Mouse (Mus musculus): Measurements from ENCODE around the gene Zbtb32. TPM values are rescaled to one million over a fixed set of nuclear protein-coding genes. Genes with fewer than 3 reads are reported as not detected.
A peak's percentile ranks its signal among the peaks of the same experiment; 100 is the strongest.

The Zbtb32 gene
- polyA plus RNA-seq (2014; fragmentation: Nextera tagmentation; extraction: Ambion mirVana): 0.34 and 0.47 TPM in 2 replicates

- H3K36me3 ChIP-seq (ENCODE audit: control insufficient read depth, insufficient read depth, low read length): no peaks in the 10 kb centered on the region
- H3K9me3 ChIP-seq (ENCODE audit: control insufficient read depth, low read length): no peaks in the 10 kb centered on the region
- H3K27me3 ChIP-seq (ENCODE audit: control insufficient read depth, insufficient read depth, low read length): no peaks in the 10 kb centered on the region
- H3K4me2 ChIP-seq (ENCODE audit: low read length): peak within 1 kb of the TSS; percentile 42
- ATAC-seq (ENCODE audit: low FRiP score, low TSS enrichment) (no peak), DNase-seq (no peak)
- 0 out of 2 replicates have a peak, but pooled peaks cover 3% of the 10 kb centered on the region for H3K4me1 ChIP-seq (ENCODE audit: control insufficient read depth, insufficient read depth, low read length)
- H3K27ac ChIP-seq (replicated peaks; ENCODE audit: low read depth, low read length): no peak within 1 kb of the TSS
- 93% methylated on average over 12 of the region's 12 CpGs for WGBS
- H3K4me3 ChIP-seq (replicated peaks; ENCODE audit: low read depth, low read length): no peak within 1 kb of the TSS
- no peak within 1 kb of the TSS for H3K9ac ChIP-seq (replicated peaks; ENCODE audit: low read length)
Measured at GRCm38 (mm10) chr7:30598786-30599185, at the start of gene Zbtb32. Gene Zbtb32, minus strand, starts transcription at chr7:30598909.

- 23% methylated on average over 4 of the region's 4 CpGs for WGBS
- no peak overlapping the region for H3K9ac ChIP-seq (replicated peaks; ENCODE audit: low read length)
- H3K36me3 ChIP-seq (ENCODE audit: control insufficient read depth, insufficient read depth, low read length): peaks cover 43% of the 10 kb centered on the region
- H3K27me3 ChIP-seq (ENCODE audit: control insufficient read depth, insufficient read depth, low read length): peaks cover 23% of the 10 kb centered on the region
- no peak overlapping the region for H3K27ac ChIP-seq (replicated peaks; ENCODE audit: low read depth, low read length)
- ATAC-seq (ENCODE audit: low FRiP score, low TSS enrichment) (no peak), DNase-seq (no peak)
- no peaks in the 10 kb centered on the region for H3K9me3 ChIP-seq (ENCODE audit: control insufficient read depth, low read length)
- no peak overlapping the region for H3K4me2 ChIP-seq (ENCODE audit: low read length)
- H3K4me3 ChIP-seq (replicated peaks; ENCODE audit: low read depth, low read length): no peak overlapping the region
- 0 out of 2 replicates have a peak, but pooled peaks cover 5% of the 10 kb centered on the region for H3K4me1 ChIP-seq (ENCODE audit: control insufficient read depth, insufficient read depth, low read length)
Measured at GRCm38 (mm10) chr7:30639083-30639482, 40.4 kb upstream of the Zbtb32 start.

GRCm38 (mm10) chr7:30636395-30636794, 37.7 kb upstream of the Zbtb32 start:
- Histone ChIP-seq H3K27me3 (ENCODE audit: control insufficient read depth, insufficient read depth, low read length) (peaks cover 46% of the 10 kb centered on the region), H3K4me2 (ENCODE audit: low read length) (no peak overlapping the region), H3K9ac (replicated peaks; ENCODE audit: low read length) (no peak overlapping the region), H3K36me3 (ENCODE audit: control insufficient read depth, insufficient read depth, low read length) (peaks cover 16% of the 10 kb centered on the region), H3K4me3 (replicated peaks; ENCODE audit: low read depth, low read length) (no peak overlapping the region), H3K4me1 (ENCODE audit: control insufficient read depth, insufficient read depth, low read length) (0 out of 2 replicates have a peak, but pooled peaks cover 5% of the 10 kb centered on the region), H3K9me3 (ENCODE audit: control insufficient read depth, low read length) (no peaks in the 10 kb centered on the region), H3K27ac (replicated peaks; ENCODE audit: low read depth, low read length) (no peak overlapping the region)
- no peak for ATAC-seq (ENCODE audit: low FRiP score, low TSS enrichment)
- 28% methylated on average over 11 of the region's 11 CpGs for WGBS
- no peak for DNase-seq

- ATAC-seq (ENCODE audit: low FRiP score, low TSS enrichment): no peak
- 3% methylated on average over 5 of the region's 5 CpGs for WGBS
- H3K4me3 ChIP-seq (replicated peaks; ENCODE audit: low read depth, low read length): peak within 1 kb of the TSS; percentile 13
- DNase-seq: no peak
- H3K36me3 ChIP-seq (ENCODE audit: control insufficient read depth, insufficient read depth, low read length): peaks cover 9% of the 10 kb centered on the region
- no peak within 1 kb of the TSS for H3K9ac ChIP-seq (replicated peaks; ENCODE audit: low read length)
- H3K27me3 ChIP-seq (ENCODE audit: control insufficient read depth, insufficient read depth, low read length): peaks cover 46% of the 10 kb centered on the region
- peak within 1 kb of the TSS; percentile 10; the same call in 1 of the 2 replicates for H3K4me2 ChIP-seq (ENCODE audit: low read length)
- H3K4me1 ChIP-seq (ENCODE audit: control insufficient read depth, insufficient read depth, low read length): 0 out of 2 replicates have a peak, but pooled peaks cover 5% of the 10 kb centered on the region
- H3K9me3 ChIP-seq (ENCODE audit: control insufficient read depth, low read length): no peaks in the 10 kb centered on the region
- H3K27ac ChIP-seq (replicated peaks; ENCODE audit: low read depth, low read length): no peak within 1 kb of the TSS
Measured at GRCm38 (mm10) chr7:30635752-30636151, 37.0 kb upstream of the Zbtb32 start, which contains the start of gene Etv2. Gene Etv2, minus strand, starts transcription at chr7:30635852.

- Histone ChIP-seq H3K9me3 (ENCODE audit: control insufficient read depth, low read length) (no peaks in the 10 kb centered on the region), H3K4me2 (ENCODE audit: low read length) (peak overlapping the region; percentile 10; the same call in 1 of the 2 replicates), H3K4me1 (ENCODE audit: control insufficient read depth, insufficient read depth, low read length) (0 out of 2 replicates have a peak, but pooled peaks cover 5% of the 10 kb centered on the region), H3K36me3 (ENCODE audit: control insufficient read depth, insufficient read depth, low read length) (no peaks in the 10 kb centered on the region), H3K4me3 (replicated peaks; ENCODE audit: low read depth, low read length) (peak overlapping the region; percentile 13), H3K9ac (replicated peaks; ENCODE audit: low read length) (no peak overlapping the region), H3K27ac (replicated peaks; ENCODE audit: low read depth, low read length) (no peak overlapping the region), H3K27me3 (ENCODE audit: control insufficient read depth, insufficient read depth, low read length) (peaks cover 46% of the 10 kb centered on the region)
- peak; percentile 64 for DNase-seq
- ATAC-seq (ENCODE audit: low FRiP score, low TSS enrichment): peak; percentile 50; the same call in 1 of the 2 replicates
- WGBS: under 1% methylated on average over 20 of the region's 20 CpGs
Measured at GRCm38 (mm10) chr7:30634621-30635020, 35.9 kb upstream of the Zbtb32 start.

- H3K4me3 ChIP-seq (replicated peaks; ENCODE audit: low read depth, low read length): no peak overlapping the region
- H3K9ac ChIP-seq (replicated peaks; ENCODE audit: low read length): no peak overlapping the region
- ATAC-seq (ENCODE audit: low FRiP score, low TSS enrichment) (no peak), DNase-seq (no peak)
- no peaks in the 10 kb centered on the region for H3K9me3 ChIP-seq (ENCODE audit: control insufficient read depth, low read length)
- H3K36me3 ChIP-seq (ENCODE audit: control insufficient read depth, insufficient read depth, low read length): no peaks in the 10 kb centered on the region
- 0 out of 2 replicates have a peak, but pooled peaks cover 5% of the 10 kb centered on the region for H3K4me1 ChIP-seq (ENCODE audit: control insufficient read depth, insufficient read depth, low read length)
- H3K4me2 ChIP-seq (ENCODE audit: low read length): no peak overlapping the region
- H3K27me3 ChIP-seq (ENCODE audit: control insufficient read depth, insufficient read depth, low read length): peaks cover 46% of the 10 kb centered on the region
- H3K27ac ChIP-seq (replicated peaks; ENCODE audit: low read depth, low read length): no peak overlapping the region
- WGBS: 5% methylated on average over 27 of the region's 27 CpGs
Measured at GRCm38 (mm10) chr7:30633762-30634412, 35.2 kb upstream of the Zbtb32 start.

- H3K4me1 ChIP-seq (ENCODE audit: control insufficient read depth, insufficient read depth, low read length): peaks cover 8% of the 10 kb centered on the region
- no peak overlapping the region for H3K27ac ChIP-seq (replicated peaks; ENCODE audit: low read depth, low read length)
- no peak for DNase-seq
- peaks cover 4% of the 10 kb centered on the region; the same call in 1 of the 2 replicates for H3K36me3 ChIP-seq (ENCODE audit: control insufficient read depth, insufficient read depth, low read length)
- no peak overlapping the region for H3K4me3 ChIP-seq (replicated peaks; ENCODE audit: low read depth, low read length)
- H3K9ac ChIP-seq (replicated peaks; ENCODE audit: low read length): no peak overlapping the region
- H3K27me3 ChIP-seq (ENCODE audit: control insufficient read depth, insufficient read depth, low read length): peaks cover 22% of the 10 kb centered on the region
- H3K9me3 ChIP-seq (ENCODE audit: control insufficient read depth, low read length): no peaks in the 10 kb centered on the region
- no peak overlapping the region for H3K4me2 ChIP-seq (ENCODE audit: low read length)
- no peak for ATAC-seq (ENCODE audit: low FRiP score, low TSS enrichment)
Measured at GRCm38 (mm10) chr7:30629013-30629412, 30.3 kb upstream of the Zbtb32 start.

- Histone ChIP-seq H3K27me3 (ENCODE audit: control insufficient read depth, insufficient read depth, low read length) (no peaks in the 10 kb centered on the region), H3K36me3 (ENCODE audit: control insufficient read depth, insufficient read depth, low read length) (peaks cover 27% of the 10 kb centered on the region), H3K27ac (replicated peaks; ENCODE audit: low read depth, low read length) (no peak overlapping the region), H3K4me1 (ENCODE audit: control insufficient read depth, insufficient read depth, low read length) (peaks cover 8% of the 10 kb centered on the region), H3K4me3 (replicated peaks; ENCODE audit: low read depth, low read length) (no peak overlapping the region; the same call in 1 of the 2 replicates), H3K9ac (replicated peaks; ENCODE audit: low read length) (no peak overlapping the region), H3K4me2 (ENCODE audit: low read length) (peak overlapping the region; percentile 97), H3K9me3 (ENCODE audit: control insufficient read depth, low read length) (no peaks in the 10 kb centered on the region)
- WGBS: 85% methylated on average over 5 of the region's 5 CpGs
- no peak for DNase-seq
- ATAC-seq (ENCODE audit: low FRiP score, low TSS enrichment): no peak; the same call in 1 of the 2 replicates
Measured at GRCm38 (mm10) chr7:30626647-30627046, 27.9 kb upstream of the Zbtb32 start.

Measured in midbrain, embryonic 14.5 days (tissue).